Mouse (Mus musculus): ENCODE measurements around the gene Snrnp25. TPM values are rescaled to one million over a fixed set of nuclear protein-coding genes. Genes with fewer than 3 reads are reported as not detected.

Gene Snrnp25
- polyA plus RNA-seq, 1 experiment from 2014 or later, result 44.4 TPM

DNA sequence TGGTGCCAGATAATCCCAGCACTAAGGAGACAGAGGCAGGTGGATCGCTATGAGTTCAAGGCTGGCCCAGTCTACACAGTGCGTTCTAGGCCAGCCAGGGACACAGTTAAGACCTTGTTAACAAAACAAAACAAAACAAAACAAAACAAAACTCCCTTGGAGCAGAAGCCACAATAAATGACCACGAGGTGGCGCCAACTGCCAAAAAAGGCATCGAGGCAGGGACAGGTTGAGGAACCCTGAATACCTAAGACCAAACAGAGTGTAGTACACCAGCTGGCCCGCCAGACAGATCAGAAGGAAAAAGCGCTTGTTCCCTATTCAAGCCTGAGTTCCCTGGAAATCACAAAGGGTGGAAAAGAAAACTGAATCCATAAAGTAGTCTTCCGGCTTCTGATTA lies 11.6 kb downstream of the Snrnp25 start:
- no peak overlapping the region for H3K4me3 ChIP-seq
- no peak overlapping the region for H3K4me2 ChIP-seq
- 26% methylated on average over 8 of the region's 8 CpGs for WGBS
- peaks cover 51% of the 10 kb centered on the region for H3K36me3 ChIP-seq
- H3K4me1 ChIP-seq (replicated peaks), result peaks cover 34% of the 10 kb centered on the region
- H3K9ac ChIP-seq, result no peak overlapping the region
- no peak overlapping the region for H3K27ac ChIP-seq (ENCODE audit: poor library complexity, severe bottlenecking)
- no peaks in the 10 kb centered on the region for H3K27me3 ChIP-seq (replicated peaks)
- ATAC-seq (ENCODE audit: insufficient number of reproducible peaks, low FRiP score), result no peak
- H3K9me3 ChIP-seq (replicated peaks), result no peaks in the 10 kb centered on the region

DNA sequence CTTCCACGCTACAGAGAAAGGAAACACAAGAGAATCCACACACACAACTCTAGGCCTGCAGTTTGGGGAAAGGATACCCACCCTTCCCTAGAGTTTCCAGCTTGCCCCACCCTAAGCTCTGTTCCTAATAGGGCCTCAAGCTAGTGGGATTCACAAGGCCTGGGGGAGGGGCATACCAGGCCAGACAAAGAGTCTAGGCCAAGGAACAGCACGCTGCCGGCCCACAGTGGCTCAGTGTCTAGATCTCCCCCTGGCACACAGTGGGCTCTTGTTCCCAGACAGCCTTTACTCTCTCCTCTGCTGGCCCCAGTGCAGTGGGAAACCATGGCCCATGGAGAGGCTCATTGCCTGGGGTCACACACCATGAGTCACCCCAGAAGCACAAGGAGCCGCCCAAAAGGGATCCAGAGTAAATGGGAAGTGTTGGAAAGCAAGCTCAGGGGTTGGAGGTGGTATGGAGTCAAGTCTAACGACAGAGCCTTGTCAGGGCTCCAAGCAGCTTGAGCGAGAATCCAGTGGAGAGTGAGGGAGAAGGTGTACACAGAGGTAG lies 13.4 kb downstream of the Snrnp25 start:
- peaks cover 48% of the 10 kb centered on the region for H3K4me1 ChIP-seq (replicated peaks)
- no peak overlapping the region for H3K27ac ChIP-seq (ENCODE audit: poor library complexity, severe bottlenecking)
- no peak overlapping the region for H3K4me3 ChIP-seq
- 0 out of 2 replicates have a peak overlapping the region, but pooled peaks have one; percentile 16 for H3K9ac ChIP-seq
- H3K36me3 ChIP-seq, result peaks cover 34% of the 10 kb centered on the region
- H3K27me3 ChIP-seq (replicated peaks), result no peaks in the 10 kb centered on the region
- no peaks in the 10 kb centered on the region for H3K9me3 ChIP-seq (replicated peaks)
- H3K4me2 ChIP-seq, result peak overlapping the region; percentile 20
- WGBS, result 57% methylated on average over 6 of the region's 6 CpGs
- ATAC-seq (ENCODE audit: insufficient number of reproducible peaks, low FRiP score), result no peak

DNA sequence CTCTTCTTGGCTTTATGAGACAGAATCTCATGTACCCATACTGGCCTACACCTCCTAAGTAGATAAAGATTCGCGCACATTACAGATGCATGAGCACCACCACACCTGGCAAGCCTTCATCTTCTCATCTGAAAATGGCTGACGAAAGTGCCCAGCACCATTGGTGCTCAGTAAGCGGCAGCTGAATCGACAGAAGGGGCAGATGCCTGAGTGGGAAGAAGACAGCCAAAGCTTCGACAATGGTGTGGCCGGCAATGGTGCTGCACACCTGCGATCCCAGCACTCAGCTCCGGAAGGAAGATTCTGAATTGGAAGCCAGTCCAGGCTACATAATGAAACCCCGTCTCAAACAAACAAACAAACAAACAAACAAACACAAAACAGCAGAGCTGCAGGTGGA lies 14.1 kb downstream of the Snrnp25 start:
- 89% methylated on average over 10 of the region's 10 CpGs for WGBS

DNA sequence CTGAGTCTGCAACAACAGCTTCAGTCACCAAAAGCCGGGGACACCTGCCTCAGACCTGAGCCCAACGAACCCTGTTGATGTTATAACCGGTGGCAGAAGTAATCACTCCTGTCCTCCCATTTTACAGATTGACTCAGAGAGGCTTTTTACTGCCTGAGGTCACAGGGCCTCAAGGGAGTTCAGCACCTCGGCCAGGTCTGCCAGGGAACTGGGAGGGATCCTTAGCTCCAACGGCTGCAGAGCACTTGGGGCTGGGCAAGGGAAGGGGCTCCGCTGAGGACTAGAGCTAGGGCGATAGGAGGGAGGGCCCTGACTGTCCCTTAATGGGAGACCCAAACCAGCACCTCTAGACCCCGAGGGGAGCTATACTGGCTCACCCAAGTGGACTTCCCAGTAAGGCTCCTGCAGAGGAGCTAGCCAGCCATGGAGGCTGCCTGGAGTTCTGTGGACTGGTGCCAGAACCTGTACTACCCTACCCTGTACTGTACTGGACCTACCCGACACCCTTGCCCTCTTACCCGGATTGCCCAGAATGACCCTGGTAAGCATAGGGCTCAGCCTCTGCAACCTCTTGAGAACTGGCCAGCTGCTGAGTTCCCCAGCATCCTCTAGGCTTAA lies 15.5 kb downstream of the Snrnp25 start:
- ATAC-seq (ENCODE audit: insufficient number of reproducible peaks, low FRiP score), result peak; percentile 40
- H3K4me1 ChIP-seq (replicated peaks), result peaks cover 70% of the 10 kb centered on the region

More for the DNA sequence above, 14.1 kb downstream of the Snrnp25 start:
- Histone ChIP-seq H3K4me1 (replicated peaks) (peaks cover 55% of the 10 kb centered on the region), H3K9ac (0 out of 2 replicates have a peak overlapping the region, but pooled peaks have one; percentile 23), H3K4me2 (peak overlapping the region; percentile 77; the same call in 1 of the 2 replicates), H3K4me3 (no peak overlapping the region), H3K36me3 (peaks cover 26% of the 10 kb centered on the region), H3K9me3 (replicated peaks) (no peaks in the 10 kb centered on the region), H3K27ac (ENCODE audit: poor library complexity, severe bottlenecking) (no peak overlapping the region), H3K27me3 (replicated peaks) (no peaks in the 10 kb centered on the region)
- ATAC-seq (ENCODE audit: insufficient number of reproducible peaks, low FRiP score), result no peak

DNA sequence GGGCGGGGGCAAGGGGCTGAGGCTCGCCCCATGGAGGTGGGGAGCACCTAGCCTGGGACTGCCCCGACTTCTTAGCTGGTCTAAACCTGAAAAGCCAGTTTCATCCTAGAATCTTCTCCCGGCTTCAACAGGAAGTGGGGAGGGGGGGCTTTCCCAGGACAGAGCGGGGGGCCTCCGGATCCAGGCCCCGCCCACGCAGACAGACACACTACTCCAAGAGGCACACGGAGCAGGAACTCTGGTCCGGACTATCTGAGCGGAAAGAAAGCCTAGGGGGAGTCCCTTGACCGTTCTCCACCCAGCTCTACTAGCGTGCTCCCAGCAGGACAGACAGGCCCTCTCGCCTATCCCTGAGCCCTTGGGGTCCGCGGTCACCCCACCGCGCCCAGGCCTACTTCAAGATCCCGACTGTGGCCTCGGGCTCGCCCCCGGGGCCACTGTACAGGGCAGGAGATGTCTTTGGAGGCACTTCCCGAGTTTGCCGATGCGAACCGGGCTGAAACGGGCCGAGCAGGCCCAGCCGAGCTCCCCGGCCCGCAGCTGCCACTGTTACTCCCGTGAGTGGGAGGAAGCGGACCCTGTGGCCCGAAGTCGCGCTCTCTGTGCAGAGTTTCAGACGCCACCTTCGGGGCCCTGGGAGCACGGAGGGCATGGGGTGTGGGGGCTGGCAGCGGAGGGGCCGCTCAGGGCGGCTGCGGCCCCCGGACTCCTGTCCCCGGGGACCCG lies 16.2 kb downstream of the Snrnp25 start:
- Histone ChIP-seq H3K4me1 (replicated peaks) (peaks cover 75% of the 10 kb centered on the region), H3K9me3 (replicated peaks) (no peaks in the 10 kb centered on the region), H3K4me2 (peak overlapping the region; percentile 77), H3K9ac (peak overlapping the region; percentile 92), H3K4me3 (peak overlapping the region; percentile 80), H3K27me3 (replicated peaks) (no peaks in the 10 kb centered on the region), H3K36me3 (peaks cover 6% of the 10 kb centered on the region; the same call in 1 of the 2 replicates), H3K27ac (ENCODE audit: poor library complexity, severe bottlenecking) (peak overlapping the region; percentile 91)
- under 1% methylated on average over 45 of the region's 46 CpGs for WGBS
- peak; percentile 67 for ATAC-seq (ENCODE audit: insufficient number of reproducible peaks, low FRiP score)

More for the DNA sequence above, 15.5 kb downstream of the Snrnp25 start:
- Histone ChIP-seq H3K9me3 (replicated peaks) (no peaks in the 10 kb centered on the region), H3K4me3 (peak overlapping the region; percentile 80), H3K9ac (peak overlapping the region; percentile 92), H3K27ac (ENCODE audit: poor library complexity, severe bottlenecking) (peak overlapping the region; percentile 91), H3K4me2 (peak overlapping the region; percentile 77), H3K36me3 (peaks cover 12% of the 10 kb centered on the region), H3K27me3 (replicated peaks) (no peaks in the 10 kb centered on the region)
- 28% methylated on average over 10 of the region's 10 CpGs for WGBS

DNA sequence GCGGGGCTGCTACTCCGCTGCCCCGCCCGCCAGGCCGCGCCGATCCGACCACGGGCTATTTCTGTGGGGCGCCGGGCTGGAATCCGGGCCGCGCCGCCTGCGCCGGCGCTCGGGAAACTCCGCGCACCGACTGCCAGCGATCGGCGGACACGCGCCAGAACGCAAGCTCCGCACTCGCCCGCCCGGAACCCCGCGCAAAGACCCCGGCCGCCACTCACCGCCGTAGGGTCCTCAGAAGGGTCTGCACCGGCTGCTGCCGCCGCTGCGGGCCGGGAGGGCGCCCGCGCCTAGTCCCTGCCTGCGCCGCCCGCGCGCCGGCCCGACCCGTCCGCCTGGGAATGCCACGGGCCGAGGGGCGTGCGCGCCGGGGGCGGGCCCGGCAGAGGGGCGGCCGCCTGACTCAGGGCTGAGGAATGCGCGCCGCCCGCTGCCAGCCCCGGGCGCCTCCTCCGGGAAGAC lies 16.8 kb downstream of the Snrnp25 start, which contains the start of gene Rhbdf1:
Gene Rhbdf1, minus strand, starts transcription at position 350 of the 459 bp plus-strand sequence.
- H3K27ac ChIP-seq (ENCODE audit: poor library complexity, severe bottlenecking), result peak within 1 kb of the TSS; percentile 91
- peaks cover 78% of the 10 kb centered on the region for H3K4me1 ChIP-seq (replicated peaks)
- H3K9me3 ChIP-seq (replicated peaks), result no peaks in the 10 kb centered on the region
- H3K27me3 ChIP-seq (replicated peaks), result no peaks in the 10 kb centered on the region
- WGBS, result under 1% methylated on average over 61 of the region's 72 CpGs
- H3K4me2 ChIP-seq, result peak within 1 kb of the TSS; percentile 77
- H3K4me3 ChIP-seq, result peak within 1 kb of the TSS; percentile 80
- H3K36me3 ChIP-seq, result peaks cover 6% of the 10 kb centered on the region; the same call in 1 of the 2 replicates
- peak within 1 kb of the TSS; percentile 92 for H3K9ac ChIP-seq
- peak; percentile 69 for ATAC-seq (ENCODE audit: insufficient number of reproducible peaks, low FRiP score)

DNA sequence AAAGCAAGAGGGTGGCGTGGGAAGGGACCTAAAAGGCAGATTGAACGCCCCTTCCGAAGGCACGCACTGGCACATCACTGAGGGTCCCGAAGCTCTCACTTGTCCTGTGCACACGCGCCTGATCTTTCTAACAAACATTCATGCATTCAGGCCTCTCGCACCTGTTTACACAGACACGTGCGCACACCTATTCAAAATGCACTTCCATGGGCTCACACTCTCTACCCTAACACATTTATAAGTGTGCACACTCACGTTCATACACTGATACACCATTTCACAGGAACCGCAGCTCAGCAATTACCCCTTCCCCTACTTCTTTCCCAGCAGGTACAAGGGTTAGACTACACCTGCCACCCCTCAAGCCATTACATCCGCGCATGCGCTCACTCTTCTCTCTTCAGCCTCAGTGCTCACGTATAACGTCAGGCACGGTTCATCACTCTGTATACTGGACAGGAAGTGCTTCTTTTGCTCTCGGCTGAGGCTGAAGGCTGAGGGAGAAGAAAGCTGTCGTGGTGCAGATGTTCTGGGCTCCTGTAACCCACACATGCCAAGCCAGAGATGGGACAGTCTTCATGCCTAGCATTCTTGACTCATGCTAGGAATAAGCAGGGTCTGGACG lies 17.5 kb downstream of the Snrnp25 start:
- peaks cover 81% of the 10 kb centered on the region for H3K4me1 ChIP-seq (replicated peaks)

DNA sequence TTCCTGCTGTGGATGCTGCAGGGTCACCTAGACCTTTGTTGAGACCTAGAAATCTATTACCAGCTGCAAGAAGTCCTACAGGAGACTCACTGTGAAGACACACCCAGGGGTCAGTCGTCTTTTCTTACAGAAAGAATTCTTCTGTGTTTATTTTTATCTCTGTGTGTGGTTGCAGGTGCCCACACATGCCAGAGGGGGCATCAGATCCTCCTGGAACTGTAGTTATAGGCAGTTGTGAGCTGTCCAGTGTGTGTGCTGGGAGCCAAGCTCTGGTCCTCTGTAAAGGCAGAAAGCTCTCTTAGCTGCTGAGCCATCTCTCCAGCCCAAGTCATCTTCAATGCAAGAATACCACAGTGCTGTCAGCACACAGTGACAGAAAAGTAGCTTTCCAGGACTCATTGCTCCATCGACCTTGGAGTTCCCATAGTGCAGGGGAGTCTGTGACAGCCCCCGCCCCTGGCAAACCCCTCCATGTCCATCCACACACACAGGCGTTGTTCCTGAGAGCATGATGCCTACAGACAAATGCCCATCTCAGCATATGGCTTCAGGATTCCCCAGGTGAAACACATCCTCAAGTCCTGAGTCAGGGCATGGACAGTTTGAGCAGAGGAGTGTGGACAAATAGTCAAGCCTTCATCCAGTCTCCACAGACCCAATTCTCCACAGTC lies 18.2 kb downstream of the Snrnp25 start:
- Histone ChIP-seq H3K4me3 (no peak overlapping the region), H3K9ac (no peak overlapping the region), H3K4me2 (no peak overlapping the region), H3K4me1 (replicated peaks) (peaks cover 75% of the 10 kb centered on the region), H3K36me3 (peaks cover 4% of the 10 kb centered on the region; the same call in 1 of the 2 replicates), H3K27ac (ENCODE audit: poor library complexity, severe bottlenecking) (peak overlapping the region; percentile 10), H3K27me3 (replicated peaks) (no peaks in the 10 kb centered on the region), H3K9me3 (replicated peaks) (no peaks in the 10 kb centered on the region)
- no peak for ATAC-seq (ENCODE audit: insufficient number of reproducible peaks, low FRiP score)
- 65% methylated on average over 4 of the region's 4 CpGs for WGBS

More for the DNA sequence above, 17.5 kb downstream of the Snrnp25 start:
- Histone ChIP-seq H3K9ac (peak overlapping the region; percentile 92), H3K4me2 (peak overlapping the region; percentile 77), H3K27me3 (replicated peaks) (no peaks in the 10 kb centered on the region), H3K9me3 (replicated peaks) (no peaks in the 10 kb centered on the region), H3K36me3 (peaks cover 5% of the 10 kb centered on the region; the same call in 1 of the 2 replicates), H3K27ac (ENCODE audit: poor library complexity, severe bottlenecking) (peak overlapping the region; percentile 91), H3K4me3 (peak overlapping the region; percentile 80)
- WGBS, result 12% methylated on average over 21 of the region's 21 CpGs
- no peak for ATAC-seq (ENCODE audit: insufficient number of reproducible peaks, low FRiP score)

DNA sequence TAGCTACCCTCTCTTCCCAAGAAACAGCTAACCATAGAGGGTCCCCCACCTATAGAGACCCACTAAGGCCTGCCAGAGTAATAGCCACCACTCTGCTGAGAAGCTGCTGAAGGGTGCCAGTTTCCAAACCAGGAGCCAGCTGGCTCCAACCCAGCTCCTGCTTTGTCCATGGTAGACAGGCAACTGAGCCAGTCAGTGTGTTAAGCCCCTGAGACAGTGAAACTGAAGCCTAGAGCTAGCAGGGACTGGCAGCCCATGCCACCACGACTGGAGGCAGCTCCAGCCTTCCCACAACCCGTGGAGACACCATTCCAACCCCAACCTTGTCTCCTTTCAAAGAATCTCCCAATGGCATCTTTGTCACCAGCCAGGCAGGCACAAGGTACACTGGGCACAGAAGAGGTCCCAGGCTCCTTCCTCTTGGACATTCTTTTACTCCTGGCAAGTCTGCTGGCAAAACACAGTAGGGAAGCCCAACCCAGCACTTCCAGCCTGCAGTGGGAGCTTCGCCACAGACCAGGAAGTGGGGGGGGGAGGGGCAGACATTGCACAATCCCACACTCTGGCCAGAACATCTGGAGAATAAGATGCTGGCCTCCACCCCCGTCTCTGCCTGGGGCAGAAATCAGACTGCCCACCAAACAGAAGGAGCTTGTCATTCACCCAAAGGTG lies 19.4 kb downstream of the Snrnp25 start:
- no peaks in the 10 kb centered on the region for H3K27me3 ChIP-seq (replicated peaks)
- H3K36me3 ChIP-seq, result peaks cover 15% of the 10 kb centered on the region
- H3K4me2 ChIP-seq, result peak overlapping the region; percentile 22; the same call in 1 of the 2 replicates
- peaks cover 65% of the 10 kb centered on the region for H3K4me1 ChIP-seq (replicated peaks)
- no peak overlapping the region for H3K4me3 ChIP-seq
- H3K27ac ChIP-seq (ENCODE audit: poor library complexity, severe bottlenecking), result peak overlapping the region; percentile 88
- no peak overlapping the region for H3K9ac ChIP-seq
- no peaks in the 10 kb centered on the region for H3K9me3 ChIP-seq (replicated peaks)
- ATAC-seq (ENCODE audit: insufficient number of reproducible peaks, low FRiP score), result peak; percentile 40; the same call in 1 of the 2 replicates
- 23% methylated on average over 4 of the region's 4 CpGs for WGBS

All from heart, embryonic 12.5 days (tissue).